Mouse (Mus musculus) CD4-positive helper T cell, adult 2 months (primary cell): Measurements from ENCODE around the gene Jph2.
"Not testable (repeated sequence)": the region's sequence is repeated elsewhere in the genome, so short reads cannot be mapped to it uniquely, and the experiment has no call there.

ENCODE experiments used
- DNase-seq: peaks from one replicate; pipeline ENCODE4 v3.0.0-alpha.2; 2012; ENCODE audit warnings: low read depth, missing footprints, low spot score

The Jph2 gene

DNA sequence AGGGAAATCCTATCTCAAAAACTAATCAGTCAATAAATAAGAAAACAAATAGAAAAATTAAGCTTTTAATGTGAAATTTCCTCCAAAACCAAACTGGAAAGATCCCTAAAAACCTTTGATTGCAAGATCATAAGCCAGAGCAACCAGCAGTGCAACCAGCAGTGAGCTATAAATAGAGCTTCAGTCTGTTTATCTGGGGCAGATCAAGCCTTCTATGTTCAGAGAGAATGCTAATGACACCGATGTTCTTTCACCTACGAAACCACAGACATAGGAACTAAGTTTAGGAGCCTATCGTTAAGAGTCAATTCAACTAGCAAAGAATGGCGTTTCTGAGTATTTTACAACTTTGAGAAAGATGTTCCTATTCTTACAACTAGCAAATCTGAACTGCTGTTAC lies 14.0 kb upstream of the Jph2 start:
- DNase-seq: no peak

DNA sequence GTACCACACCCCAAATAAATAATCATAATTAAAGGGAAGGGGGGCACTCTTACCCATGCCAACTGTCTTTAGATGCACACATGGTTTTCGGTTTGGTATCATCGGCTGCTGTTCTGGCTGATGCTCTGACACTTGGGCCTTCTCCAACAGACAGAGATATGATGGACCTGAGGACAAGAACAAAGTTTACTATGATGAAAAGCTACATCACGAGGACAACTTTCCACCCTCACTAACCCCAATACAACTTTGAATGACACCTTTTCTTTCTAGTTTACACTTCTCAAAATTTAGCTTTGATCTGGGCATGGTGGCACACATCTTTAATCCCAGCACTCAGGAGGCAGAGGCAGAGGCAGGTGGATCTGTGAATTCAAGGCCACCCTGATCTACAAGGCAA lies 13.6 kb upstream of the Jph2 start:
- DNase-seq: not testable (repeated sequence)

DNA sequence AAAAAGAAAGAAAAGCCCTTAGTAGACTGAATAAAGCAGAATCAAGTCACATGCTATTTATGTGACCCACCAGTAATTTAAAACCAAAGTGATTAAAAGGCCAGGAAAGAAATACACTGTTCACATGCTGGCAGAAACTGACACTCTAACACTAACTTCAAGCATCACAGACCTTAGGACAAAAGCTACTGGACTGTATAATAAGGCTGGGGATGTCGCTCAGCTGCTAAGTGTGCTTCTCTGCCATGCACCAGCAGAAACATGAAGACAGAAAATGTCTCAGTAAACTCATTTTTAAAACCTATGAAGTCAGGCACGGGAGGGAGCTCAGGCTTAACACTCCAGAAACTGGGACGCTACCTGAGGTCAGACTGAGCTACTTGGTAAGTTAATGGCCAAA lies 12.4 kb upstream of the Jph2 start:
- no peak for DNase-seq

DNA sequence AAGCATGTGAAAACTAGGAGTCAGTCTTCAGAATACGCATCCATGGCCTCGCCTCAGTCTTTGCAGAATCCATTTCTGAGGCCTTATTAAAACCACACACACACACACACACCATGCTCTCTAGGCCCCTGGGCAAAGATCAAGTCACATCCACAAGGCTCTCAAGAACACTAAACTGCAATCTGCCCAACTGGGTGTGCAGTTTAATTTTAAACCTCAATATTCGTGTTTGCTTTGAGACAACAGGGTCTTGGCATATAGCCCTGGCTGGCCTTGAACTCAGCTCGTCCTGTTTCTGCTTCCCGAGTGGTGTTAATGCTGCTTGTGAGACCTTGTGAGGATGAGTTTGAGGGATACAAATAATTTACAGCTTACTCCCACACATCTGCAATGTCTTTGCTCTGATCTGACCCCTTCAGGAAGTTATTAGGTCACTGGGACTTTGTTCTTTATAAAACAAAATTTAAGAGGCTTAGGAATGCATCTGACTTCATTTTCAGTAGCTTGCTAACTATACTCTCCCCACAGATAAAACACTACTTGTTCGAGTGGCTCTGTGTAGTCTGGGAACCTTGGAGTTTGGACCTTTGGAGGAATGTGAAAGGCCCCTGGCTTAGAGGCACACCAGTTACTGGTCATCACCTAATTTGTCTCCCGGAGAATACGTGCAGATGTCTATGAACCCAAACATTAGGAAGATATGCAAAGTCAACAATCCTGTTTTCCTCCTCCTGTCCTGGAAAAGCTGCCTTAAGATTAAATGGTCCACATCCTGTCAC lies 6.4 kb upstream of the Jph2 start:
- DNase-seq: no peak

DNA sequence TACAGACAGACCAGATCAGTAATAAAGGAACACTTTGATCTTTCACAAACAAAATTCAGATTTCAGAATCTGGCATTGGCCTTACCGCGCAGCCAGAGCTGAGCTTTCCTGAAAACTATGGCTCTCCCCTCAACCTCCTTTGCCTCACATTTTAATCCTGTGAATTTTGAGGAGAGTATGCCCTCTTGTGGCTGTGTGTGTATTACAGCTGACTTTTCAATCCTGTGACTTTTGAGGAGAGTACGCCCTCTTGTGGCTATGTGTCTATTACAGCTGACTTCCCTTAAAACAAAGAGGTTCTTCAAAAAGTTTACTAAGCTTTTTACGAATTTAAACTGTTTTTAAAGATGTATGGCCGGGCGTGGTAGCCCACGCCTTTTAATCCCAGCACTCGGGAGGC lies 3.4 kb upstream of the Jph2 start:
- DNase-seq: peak; percentile 82

DNA sequence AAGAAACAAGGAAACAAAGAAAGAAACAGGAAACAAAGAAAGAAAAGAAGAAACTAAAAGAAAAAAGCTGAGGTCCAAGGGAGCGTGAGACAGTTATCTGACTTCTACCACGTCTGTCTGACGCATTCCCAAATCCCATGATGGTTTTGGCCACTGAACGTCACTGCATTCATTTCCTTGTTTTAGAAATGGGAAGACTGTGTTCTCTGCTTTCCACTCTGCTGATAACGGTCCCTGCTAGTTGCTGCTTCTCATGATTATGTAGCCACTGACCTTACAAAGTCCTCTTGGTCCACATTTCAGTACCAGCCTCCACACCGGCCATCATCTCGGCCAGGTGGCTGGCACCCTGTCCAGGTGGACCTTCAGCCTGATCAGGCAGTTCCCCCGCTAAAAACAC lies 1.4 kb upstream of the Jph2 start:
- no peak for DNase-seq

DNA sequence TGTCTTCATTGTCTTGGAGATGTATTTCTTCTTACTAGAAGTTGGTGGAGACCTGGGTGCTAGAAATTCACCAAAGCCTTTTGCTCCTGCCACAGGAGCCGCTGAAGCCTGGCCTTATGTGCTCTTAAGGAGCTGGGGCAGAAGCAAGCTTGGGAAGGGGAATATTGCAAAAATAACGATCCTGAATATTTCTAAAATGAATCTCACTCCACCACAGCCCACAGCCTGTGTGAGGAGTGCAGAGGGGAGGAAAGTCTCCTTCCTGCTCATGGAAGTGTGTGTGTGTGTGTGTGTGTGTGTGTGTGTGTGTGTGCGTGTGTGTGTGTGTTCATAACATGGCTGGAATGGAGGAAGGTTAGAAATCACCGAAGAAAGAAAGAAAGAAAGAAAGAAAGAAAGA lies 977 bp upstream of the Jph2 start:
- no peak for DNase-seq

DNA sequence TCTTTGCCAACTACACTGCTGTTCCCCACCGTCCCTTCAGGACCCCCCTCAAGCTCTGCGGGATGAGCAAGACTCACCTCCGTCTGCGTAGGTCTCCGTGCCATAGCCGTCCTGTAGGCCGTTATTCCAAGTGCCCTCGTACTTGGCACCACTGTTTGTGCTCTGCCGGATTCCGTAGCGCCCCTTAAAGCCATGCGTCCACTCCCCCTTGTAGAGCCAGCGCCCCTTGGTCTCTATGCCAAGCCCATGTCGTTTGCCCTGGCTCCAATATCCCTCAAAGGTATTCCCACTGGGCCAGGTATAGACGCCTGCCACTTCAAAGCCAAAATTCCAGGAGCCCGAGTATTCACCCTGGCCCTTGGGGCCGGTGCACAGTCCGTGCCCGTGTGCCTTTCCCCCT lies 722 bp downstream of the Jph2 start:
- DNase-seq: no peak

DNA sequence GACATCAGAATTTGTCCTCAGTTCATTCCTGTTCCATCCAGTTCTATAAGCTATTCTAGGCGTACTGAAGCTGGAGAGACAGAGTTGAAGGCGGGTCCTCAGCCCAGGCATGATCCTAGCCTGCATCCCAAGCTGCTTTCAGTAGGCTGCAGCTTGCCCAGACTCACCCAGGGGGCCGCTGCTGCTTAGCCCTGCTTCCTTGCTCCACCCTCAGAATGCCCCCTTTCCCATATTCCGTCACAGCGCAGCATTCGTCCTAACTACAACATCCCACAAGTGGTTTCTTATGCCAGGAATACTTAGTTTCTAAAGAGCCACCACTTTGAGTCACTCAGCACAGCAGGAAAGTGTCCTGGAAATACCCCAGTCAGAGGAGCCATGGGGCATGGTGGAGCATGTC lies 2.8 kb downstream of the Jph2 start:
- DNase-seq: no peak

DNA sequence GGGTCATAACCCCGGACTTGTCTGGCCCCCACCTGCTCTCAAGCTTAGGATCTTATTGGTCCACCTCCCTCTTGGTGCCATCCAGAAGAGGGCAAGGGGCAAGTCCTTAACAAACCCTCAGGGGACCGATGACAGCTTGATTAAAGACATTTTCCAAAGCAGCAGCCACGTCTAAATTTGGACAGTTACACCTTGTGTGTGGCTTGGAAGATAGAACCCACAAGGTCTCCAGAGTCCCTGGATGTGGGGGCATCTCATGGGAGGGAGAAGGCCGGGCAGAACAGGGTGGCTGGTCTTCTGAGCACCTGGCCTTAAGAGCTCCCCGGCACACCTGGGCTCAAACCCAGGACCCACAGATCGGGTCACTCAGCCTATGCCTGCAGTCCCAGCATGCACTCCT lies 3.8 kb downstream of the Jph2 start:
- no peak for DNase-seq

DNA sequence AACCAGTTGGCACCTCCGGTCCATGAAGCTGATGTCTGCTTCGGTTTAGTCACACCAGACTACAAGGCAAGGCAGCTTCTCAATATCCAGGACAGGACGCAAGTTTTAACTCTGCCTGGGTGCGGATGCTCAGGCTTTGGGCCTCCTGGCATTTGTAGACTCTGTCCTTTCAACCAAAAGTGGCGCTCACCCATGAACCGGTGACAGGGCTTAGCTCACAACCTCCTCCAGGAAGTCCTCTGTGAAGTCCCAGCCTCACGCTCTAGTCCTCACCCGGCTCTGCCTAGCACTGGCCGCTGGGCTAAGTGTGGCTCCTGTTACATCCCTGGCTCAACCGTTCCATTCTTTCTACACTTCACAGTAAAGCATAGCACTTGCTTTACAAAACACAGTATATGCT lies 4.6 kb downstream of the Jph2 start:
- no peak for DNase-seq

DNA sequence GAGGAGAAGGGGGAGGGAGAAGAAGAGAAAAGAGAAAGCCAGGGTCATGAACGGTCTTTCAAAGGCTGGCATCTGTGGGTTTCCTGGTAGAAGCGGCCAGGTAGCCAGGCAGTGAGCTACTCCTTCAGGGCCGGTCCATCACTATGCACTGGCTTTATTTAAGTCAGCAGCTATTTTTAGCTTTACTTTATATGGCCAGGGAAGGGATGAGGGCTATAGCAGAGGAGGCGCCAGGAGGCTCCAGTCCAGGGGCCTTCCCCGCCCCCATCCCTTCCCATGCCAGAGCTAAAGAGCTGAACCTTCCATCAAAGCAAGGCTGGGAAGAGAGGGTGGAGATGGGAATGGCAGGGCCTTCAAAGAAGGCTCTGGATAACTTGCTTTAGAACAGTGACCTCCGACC lies 5.4 kb downstream of the Jph2 start:
- DNase-seq: no peak

DNA sequence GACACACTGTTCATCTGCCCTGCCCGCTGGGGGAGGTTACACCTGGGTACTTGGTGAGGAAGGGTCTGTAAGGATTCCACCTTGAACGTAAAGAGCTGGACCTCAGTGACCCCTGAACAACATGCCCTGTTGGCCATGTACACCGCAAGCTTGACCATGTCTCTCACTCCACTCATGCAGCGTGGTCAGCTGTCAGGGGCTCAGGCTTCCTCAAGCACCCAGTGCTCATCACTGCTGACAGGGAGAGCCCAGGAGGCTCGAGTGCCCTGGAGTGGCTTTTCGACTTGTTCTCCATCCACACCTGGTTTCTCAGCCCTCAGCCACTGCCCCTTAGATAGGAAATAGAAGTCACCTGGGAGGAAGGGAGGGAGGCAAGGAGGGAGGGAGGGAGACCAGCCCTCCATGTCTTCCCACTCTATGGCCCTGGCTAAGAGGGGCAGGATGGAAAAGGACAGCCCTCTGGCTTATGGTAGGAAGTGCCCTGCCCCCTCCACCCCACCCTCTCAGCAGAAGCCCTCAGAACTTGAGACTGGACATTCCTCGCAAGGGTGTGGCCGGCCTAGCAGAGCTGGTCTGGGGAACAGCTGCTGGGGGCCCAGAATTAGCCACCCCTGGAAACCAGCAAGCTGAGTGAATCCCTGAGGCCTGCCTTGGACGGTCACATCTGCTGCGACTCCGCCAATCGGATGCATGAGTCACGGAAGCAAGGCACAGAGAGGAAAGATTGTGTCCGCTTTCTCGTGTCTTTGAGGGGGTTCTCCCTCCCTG lies 11.2 kb downstream of the Jph2 start:
- DNase-seq: no peak

DNA sequence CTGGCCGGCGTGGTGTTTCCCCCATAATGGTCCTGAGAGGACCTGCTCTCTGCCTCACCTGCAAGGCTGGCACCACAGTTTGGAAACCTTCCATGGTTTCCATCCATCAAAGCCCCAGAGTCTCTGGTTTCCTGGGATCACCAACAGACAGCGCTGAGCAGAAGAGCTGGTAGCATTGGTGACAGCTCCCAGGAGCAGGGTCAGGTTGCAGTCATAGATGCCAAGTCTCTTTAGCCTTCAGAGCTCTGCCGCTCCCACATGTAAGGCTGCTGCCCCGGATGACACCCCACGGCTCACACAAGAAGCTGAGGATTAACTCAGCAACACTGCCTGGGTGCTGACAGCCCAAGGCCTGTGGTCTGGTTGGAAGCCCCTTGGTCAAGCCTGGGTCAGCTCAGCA lies 12.7 kb downstream of the Jph2 start:
- no peak for DNase-seq

DNA sequence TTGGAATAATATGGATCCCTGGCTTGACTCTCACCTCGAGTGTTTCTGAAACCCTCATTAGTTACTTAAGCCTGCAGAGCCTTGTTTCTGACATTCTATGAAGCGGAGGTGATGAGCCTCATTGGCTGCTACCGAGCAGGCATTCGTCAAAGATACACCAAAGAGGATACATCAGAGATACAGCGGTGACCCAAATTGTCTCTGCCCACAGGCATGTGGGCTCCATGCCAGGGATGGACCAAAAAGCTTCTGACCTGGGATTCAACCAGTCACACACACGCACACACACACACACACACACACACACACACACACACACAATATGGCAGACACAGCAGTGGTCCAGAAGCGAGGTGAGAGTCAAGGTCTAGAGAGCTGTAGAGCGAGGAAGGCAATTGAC lies 16.5 kb downstream of the Jph2 start:
- DNase-seq: no peak

DNA sequence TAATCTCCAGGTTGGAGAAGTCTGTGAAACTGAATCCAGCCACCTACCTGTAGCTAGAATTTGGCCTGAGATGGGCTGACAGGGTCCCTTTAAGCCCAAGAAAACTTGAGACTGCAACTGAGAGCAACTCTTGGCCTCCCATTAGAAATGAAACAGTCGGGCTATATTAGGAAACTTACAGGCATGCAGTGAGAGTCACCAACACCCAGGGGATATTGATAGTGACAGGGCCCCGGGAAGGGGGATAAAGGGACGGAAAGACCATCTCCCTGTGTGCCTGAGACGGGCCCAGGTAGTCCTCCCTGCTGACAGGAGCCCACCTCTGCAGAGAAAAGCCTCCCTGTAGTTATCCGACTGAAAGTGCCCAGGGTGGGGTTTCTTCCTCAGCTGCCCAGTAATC lies 18.4 kb downstream of the Jph2 start:
- no peak for DNase-seq

DNA sequence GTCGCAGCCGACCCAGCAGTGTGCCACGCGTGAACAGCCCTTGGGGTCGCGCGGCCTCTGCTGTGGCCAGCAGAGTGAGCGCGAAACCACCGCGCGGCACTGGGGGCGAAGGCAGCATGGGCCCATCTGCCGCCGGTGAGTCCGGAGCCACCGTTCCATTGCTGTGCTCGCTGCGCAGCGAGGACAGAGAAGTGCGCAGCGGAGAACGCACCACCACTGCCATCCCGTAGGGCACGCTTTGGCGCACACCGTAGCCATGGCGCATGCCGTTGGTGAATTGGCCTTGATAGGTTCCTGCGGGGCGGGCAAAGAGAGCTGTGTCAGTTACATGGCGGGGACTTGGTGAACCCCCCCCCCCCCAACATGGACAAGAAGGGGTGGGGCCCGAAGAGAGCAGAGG lies 21.7 kb downstream of the Jph2 start:
- DNase-seq: no peak

DNA sequence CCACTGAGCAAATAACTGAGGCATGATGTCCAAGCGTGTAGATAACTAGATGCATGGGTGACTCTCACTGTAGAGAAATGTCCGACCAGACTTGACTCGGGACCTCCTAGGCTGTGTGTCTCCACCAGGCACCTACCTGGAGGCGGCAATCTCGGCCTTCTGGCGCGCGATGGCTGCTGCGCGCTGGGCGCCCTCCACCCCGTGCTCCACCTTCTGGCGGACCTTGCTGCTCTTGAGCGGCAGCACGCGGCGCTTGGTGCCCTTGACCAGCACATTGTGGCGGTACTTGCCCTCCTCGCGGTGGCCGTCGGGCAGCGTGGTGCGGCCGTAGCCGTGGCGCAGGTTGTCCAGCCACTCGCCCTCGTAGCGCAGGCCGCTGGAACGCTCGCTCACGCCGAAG lies 22.3 kb downstream of the Jph2 start:
- DNase-seq: no peak

DNA sequence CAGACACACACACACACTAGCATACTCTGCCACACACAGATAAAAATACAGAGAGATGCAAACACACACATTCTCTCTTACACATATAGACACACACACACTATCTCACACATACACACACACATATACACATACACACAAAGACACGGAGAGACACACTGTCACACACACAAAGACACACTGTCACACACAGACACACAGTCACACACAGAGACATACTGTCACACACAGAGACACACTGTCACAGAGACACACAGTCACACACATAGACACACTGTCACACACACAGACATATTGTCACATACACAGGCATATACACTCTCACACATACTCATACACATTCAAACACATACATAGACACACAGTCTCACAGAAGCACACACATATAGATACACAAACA lies 25.2 kb downstream of the Jph2 start:
- no peak for DNase-seq

DNA sequence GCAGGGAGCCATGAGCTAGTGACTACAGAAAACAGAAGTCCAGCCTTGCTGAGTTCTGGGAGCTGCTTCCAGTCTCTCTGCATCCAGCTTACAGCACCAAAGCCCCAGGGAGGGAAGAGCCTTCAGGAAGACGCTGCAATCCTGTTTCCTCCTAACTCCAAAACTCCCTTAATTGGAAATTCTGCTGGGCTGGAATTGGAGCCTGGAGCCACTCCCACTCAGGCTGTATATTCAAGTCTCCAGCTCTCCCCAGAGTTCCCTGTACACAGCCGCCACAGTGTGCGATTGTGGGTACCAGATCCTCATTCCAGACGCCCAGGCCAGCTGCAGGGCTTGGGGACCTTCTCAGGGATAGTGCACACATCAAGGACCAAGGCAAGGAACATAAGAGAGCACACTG lies 27.6 kb downstream of the Jph2 start:
- no peak for DNase-seq

DNA sequence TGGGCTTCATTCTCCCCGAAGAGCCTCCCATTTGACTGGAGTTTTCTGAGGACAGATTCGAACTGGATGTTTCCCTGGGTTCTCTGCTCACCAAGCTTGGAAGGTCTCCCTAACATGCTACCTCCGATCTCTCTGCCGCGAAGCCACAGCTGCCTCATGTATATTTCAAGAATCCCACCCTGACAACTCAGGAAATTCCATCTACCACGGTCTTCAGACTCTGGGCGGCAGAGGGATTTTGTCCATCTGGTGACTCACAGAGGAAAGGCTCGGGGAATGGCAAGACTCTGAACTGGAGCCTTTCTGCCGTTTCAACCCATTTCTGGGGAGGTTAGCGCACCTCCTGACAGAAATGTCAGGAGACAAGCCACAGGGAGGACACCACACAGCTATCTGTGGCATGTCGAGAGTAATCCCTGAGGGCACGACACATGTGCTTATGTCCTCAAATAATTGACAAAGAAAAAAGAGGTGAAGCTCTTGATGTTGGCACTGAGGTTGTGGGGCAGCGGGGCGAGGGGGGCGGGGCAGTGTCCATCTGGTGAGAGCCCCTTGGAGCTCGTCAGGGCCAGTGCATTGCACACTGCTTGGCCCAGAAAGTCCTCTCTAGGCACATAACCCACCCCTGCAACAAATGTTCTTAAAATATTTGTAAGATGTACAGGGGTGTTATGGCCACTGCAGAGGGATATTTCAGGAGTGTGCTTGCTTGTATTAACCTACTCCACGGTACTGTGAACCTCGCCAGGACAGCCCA lies 32.8 kb downstream of the Jph2 start:
- no peak for DNase-seq
